Mouse (Mus musculus) 416B (cell line): Measurements from ENCODE around the gene Hps6.

Source experiments
- DNase-seq: peaks from one replicate; pipeline ENCODE4 v3.0.0; 2011; ENCODE audit warnings: low read depth

Hps6 gene

GRCm38 (mm10) chr19:46044993-46045695 lies 41.8 kb downstream of the Hps6 start, which contains the start of gene Ldb1:
Gene Ldb1 (minus strand): TSS chr19:46045214.
- peak; percentile 81 for DNase-seq

DNA sequence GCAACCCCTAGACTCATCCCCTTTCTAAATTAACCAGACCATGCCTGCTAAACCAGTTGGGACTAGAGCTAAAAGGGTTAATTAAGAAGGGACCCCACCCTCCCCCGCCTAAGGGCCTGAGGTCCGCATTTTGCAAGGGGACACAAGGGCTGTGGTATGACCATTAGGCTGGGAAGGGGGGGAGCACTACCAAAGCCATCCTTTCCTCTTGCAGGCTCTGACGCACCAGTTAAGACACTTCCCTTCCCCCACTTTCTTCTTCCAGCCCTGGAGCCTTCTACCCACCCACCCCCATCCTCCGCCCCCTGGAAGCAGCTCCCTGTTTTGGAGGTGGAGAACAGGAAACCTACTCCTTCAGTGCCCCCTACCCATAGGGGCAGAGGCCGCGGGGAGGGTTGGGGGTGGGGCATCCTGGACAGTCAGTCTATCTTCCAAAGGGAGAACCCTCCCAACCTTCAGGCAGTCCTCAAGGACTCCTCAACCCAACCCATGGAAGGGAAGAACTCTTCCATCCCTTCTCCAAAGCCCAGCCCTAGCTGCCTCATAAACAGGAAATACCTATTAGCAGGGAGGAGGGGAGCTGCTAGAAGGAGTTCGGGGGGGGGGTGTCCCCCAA lies 42.5 kb downstream of the Hps6 start:
- DNase-seq = peak; percentile 69

DNA sequence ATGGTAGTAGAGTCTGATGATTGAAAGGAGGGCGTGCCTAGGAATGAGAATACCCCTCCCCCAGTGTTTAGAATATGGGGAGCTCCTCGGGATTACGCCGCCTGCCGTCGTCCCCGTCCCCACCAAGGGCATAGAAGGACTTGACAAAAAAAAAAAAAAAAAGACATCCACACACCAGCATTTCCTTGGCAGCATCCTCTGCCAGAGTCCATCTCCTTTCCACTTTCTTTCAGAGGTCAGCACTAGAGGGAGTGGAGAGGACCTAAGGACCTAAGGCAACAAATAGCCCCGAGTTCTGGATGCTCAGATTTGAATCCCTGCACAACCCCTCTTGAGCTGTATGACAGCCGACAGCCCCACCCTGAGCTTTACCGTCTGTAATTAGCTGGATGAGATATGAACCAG lies 43.3 kb downstream of the Hps6 start:
- DNase-seq = no peak

DNA sequence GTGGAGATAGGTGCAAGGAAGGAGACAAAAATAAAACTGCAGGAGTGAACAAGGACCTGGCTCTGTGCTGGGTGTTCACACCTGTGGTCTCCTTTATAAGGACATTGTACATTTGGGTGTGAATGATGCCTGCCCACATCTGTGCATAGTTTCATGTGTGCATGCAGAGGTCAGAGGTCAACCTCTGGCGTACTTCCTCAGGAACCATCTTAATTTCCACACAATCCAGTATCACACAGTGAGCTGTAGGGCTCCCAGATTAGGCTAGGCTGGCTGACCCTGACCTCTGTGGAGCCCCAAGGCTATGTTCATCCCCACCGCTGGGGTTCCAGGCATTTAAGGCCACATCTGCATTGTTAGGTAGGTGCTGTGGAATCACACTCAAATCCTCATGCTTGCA lies 44.1 kb downstream of the Hps6 start:
- DNase-seq = no peak

GRCm38 (mm10) chr19:46049129-46049528 lies 45.8 kb downstream of the Hps6 start:
- no peak for DNase-seq

GRCm38 (mm10) chr19:46050462-46050861 lies 47.2 kb downstream of the Hps6 start:
- DNase-seq = peak; percentile 61
